Mouse (Mus musculus): ENCODE results near the gene Man1a. TPM values are rescaled to one million over a fixed set of nuclear protein-coding genes. Genes with fewer than 3 reads are reported as not detected.

The Man1a gene
- polyA plus RNA-seq (2012; rRNA removed) = 48.9 and 50.9 TPM in 2 replicates

GRCm38 (mm10) chr10:54076420-54076819 is at the start of gene Man1a:
Gene Man1a, minus strand, starts transcription at chr10:54076609.
- no peak for DNase-seq (ENCODE audit: low spot score)

DNA sequence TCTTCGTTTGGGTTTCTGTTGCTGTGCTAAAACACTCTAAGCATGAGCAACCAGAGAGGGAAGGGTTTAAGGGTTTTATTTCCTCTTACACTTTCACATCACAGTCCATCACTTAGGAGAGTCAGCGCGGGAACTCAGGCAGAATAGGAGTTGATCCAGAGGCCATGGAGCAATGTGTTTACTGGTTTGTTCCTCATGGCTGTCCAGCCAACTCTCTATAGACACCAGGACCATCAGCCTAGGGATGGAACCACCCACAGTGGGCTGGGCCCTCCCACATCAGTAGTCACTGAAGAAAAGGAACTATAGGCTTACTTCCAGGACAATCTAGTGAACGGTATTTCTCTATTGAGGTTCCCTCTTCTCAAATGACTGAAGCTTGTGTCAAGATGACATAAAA is 45.4 kb upstream of the Man1a start:
- no peak for DNase-seq (ENCODE audit: low spot score)

DNA sequence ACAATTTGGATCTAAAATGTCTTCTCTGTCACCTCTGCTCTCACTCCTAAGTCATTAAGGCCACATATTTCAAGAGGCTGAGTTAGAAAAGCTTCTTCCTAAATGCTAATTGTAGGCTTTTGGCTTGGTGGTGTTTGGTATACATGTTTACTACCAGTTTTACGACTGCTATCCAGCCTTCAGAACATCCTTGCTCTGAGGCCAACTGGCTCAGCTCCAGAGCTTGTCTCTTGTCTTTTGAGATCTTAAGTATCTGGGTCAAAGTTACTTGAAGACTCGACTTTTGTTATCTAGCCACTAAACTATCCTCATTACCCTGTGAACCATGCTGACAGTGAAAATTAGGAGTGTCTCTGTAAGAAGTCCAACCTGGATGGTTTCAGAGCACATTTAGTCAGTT is 44.0 kb upstream of the Man1a start:
- no peak for DNase-seq (ENCODE audit: low spot score)

GRCm38 (mm10) chr10:54119303-54119702 is 42.9 kb upstream of the Man1a start:
- no peak for DNase-seq (ENCODE audit: low spot score)

GRCm38 (mm10) chr10:54118223-54118912 is 42.0 kb upstream of the Man1a start:
- no peak for DNase-seq (ENCODE audit: low spot score)

DNA sequence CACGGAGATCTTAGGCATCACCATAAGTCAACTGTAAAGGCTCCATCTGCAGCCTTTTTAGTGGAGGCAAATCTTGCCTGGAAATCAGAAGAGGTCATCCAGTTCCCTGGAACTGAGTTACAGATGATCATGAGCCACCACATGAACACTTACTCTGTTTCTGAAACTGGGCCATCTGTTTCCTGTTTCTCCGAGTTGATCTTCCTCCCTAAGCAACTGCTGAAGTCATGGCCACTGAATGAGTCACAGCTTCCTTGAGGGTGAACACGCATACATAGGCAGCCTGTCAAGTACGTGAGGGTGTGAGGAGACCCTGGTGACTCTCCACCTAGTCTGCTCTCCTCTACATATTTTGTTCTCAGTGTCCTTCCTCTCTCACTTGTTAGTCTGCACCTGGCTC is 41.4 kb upstream of the Man1a start:
- no peak for DNase-seq (ENCODE audit: low spot score)

- DNase-seq (ENCODE audit: low spot score) = no peak
Measured at GRCm38 (mm10) chr10:54103671-54104070, 27.3 kb upstream of the Man1a start.

GRCm38 (mm10) chr10:54092081-54092480 is 15.7 kb upstream of the Man1a start:
- no peak for DNase-seq (ENCODE audit: low spot score)

DNA sequence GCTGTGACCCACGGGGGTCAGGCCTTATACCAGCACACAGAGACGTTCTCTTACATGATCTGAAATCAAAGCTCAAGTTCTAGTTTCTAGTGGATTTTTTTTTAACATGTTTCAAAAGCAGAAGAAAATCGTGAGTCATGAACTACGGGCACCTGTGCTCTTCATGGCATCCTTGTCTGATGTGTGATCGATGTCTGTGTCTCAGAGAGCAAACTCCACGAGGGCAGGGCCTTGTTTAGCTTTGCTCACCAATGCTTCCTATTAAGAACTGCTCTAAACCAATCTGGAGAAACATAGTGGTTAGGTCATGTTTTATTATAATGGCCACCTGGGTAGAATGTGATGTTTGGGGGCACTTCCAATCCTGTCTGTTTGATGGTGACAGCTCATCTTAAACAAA is 13.5 kb upstream of the Man1a start:
- DNase-seq (ENCODE audit: low spot score) = no peak

DNA sequence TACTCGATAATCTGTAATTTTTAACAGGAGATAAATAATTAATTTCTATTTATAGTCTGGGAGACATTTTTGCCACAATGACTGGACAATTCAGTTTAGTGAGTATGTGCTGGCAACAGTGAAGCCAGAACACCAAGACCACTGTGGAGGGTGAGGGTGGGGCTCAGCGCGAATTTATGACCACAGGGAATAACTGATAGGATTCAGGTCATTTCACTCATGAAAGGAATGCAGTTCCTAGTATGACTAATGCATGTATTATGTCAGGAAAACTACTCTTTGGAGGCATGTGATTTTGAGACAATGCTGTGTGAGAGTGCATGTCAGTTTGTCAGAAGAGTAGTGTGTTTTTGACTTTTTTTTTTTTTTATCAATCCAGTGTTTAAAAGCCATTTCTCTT is 10.9 kb upstream of the Man1a start:
- no peak for DNase-seq (ENCODE audit: low spot score)

DNA sequence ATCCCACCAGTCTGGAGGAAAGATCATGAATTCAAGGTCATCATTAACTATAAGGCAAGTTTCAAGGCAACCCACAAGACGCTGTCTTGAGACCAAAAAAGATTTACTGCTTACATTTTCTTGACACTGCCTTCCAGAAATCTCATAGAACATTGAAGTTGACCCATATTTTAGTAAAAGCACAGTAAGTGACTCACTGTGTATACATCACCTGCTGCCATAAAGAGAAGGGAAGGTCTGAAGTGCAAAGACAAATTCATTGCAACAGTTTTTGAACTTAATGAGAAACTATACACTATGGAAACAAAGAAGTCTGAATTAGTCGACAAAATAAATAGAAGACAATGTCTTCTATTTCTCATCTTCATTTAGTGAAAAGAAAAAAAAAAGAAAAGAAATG is 8.7 kb upstream of the Man1a start:
- DNase-seq (ENCODE audit: low spot score) = no peak

- DNase-seq (ENCODE audit: low spot score) = no peak
Measured at GRCm38 (mm10) chr10:54077005-54077404, 596 bp upstream of the Man1a start.

DNA sequence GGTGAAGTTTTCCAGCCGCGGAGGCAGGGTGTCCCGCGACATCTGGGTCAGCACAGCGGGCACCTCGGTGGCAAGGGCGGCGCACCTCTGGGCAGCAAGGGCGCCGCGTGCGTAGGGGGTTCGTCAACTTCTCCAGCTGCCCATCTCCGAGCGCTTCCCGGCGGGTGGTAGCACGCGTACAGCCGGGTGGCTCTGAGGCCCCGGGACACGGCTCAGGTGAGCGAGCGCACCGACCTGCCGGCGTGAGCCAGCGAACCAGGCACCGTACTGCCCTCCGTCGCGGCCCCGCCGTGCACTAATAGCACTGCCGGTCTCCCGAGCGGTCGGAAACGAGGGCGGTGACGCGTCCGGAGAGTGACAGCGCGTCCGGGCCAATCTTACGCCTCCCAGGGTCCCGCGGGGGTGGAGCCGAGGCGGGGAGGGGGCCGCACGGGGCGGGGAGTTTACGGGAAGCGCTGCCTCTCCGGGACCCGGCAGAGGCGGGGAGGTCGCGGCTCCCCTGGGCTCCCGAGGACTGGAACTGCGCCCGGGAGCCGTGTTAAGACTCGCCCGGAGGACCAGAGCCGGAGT is 883 bp downstream of the Man1a start:
- peak; percentile 99 for DNase-seq (ENCODE audit: low spot score)

DNA sequence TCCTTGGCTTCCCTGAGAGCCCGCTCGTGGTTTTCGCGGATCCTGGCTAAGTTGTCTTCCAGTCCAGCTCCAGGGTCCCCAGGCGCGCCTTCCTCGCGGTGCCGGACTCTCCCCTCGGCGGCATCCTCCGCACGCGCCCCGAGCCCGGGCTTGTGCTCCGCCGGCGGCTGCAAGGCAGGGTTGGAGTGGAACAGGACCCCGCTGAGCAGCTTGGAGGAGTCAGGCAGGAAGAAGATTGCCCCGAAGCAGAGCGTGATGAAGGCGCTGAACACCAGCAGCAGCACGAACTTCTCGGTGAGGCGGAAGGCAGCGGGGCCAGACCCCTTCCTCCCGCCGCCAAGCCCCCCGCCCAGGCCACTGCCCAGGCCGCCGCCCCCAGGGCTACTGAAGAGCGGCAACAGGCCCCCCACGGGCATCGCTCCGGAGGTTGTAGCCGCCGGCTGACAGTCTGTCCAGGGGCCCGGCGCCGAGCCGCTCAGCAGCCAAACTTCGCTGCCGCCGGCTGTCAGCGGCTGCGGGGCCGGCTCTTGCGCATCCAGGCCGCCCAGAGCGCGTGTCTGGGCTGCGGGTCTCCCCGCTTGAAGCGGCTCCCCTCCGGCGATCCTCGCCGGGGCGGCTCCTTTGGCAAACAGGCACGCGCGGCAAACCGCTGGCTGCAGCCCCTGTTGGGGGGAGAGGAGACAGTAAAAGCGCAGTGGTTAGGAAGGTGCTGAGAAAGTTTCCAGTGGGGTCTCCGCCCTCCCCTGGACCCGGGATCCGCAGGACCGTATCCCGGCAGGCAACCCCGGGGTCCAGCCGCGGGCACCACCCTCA is 1.6 kb downstream of the Man1a start:
- peak; percentile 37 for DNase-seq (ENCODE audit: low spot score)

DNA sequence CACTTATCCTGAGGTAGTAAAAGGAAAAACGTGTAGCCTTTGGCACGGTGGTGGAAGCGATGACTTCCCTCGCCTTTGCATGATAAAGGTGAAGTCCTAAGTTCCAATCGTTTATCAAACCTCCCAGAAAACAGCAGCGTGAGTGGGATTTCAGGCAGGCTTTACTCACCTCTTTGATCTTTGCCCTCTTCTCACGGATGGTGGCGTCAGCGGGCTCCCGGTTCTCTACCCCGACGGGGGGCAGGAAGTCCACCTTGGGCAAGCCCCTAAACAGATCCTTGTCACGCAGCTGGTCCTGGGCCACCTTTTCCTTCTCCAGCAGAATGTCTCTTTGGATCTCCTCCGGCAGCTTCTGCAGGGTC is 2.2 kb downstream of the Man1a start:
- no peak for DNase-seq (ENCODE audit: low spot score)

DNA sequence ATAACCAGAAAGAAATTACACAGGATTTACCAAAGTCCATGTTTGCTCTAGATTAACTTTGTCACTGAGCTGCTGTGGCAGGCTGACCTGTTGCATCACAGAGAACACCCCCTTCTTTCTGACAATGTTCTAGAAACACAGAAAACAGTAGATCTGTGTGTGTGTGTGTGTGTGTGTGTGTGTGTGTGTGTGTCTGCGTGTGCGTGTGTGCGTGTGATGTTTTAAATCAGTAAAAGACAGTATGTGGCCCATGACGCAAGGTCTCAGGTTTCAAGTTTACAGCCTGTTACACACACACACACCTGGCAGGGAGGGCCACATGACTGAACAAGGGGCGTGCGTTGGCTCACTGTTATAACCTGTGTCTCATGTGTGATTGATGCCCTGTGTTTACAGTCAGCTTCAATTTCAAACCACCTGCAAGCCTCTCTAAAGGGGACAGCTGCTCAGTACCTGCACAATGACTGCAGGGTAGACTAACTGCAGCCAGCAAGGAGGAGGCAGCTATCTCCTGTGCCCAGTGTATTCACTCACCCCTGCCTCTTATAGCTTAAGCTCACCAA is 2.7 kb downstream of the Man1a start:
- peak; percentile 25 for DNase-seq (ENCODE audit: low spot score)

GRCm38 (mm10) chr10:54072336-54072735 is 4.1 kb downstream of the Man1a start:
- no peak for DNase-seq (ENCODE audit: low spot score)

GRCm38 (mm10) chr10:54070496-54070895 is 5.9 kb downstream of the Man1a start:
- DNase-seq (ENCODE audit: low spot score) = no peak

GRCm38 (mm10) chr10:54069412-54069811 is 7.0 kb downstream of the Man1a start:
- DNase-seq (ENCODE audit: low spot score) = no peak

DNA sequence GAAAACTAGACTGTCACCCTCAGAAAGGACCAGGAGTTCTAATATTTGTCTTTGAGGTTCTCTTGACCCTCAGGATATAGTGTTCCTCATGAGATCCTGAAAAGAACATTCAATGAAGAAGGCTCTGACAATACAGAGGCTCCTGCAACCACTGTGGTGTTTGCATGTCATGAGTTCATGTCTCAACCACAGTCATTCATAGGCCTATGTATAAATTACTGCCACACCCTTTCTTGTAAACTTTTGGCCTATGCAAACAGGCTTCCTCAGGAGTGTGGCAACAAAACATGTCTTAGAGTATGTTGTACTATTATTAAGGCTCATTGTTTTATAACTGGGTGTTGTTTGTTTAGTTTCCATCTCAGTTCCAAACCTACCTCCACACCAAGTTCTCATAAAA is 9.7 kb downstream of the Man1a start:
- DNase-seq (ENCODE audit: low spot score) = no peak

GRCm38 (mm10) chr10:54063551-54064260 is 12.7 kb downstream of the Man1a start:
- no peak for DNase-seq (ENCODE audit: low spot score)

- DNase-seq (ENCODE audit: low spot score) = no peak
Measured at GRCm38 (mm10) chr10:54062835-54063234, 13.6 kb downstream of the Man1a start.
